Mouse (Mus musculus) embryonic facial prominence, embryonic 15.5 days (tissue): ENCODE measurements at regions not wholly inside any gene's neighbourhood (a gene's known extent, or its start where the extent isn't known, plus 50 kb on each side); places are given as distances from the start of the nearest gene placed in this dataset.
A peak's percentile ranks its signal among the peaks of the same experiment; 100 is the strongest.

Experiments
- ATAC-seq: fragments of 200-750 bp; cut with Nextera tagmentation; 2 replicates; pipeline ENCODE4 v1.8.0; 2017; ENCODE audit warnings: low read depth, moderate TSS enrichment; ENCODE audit not compliant: insufficient number of reproducible peaks, low FRiP score, low TSS enrichment
- H3K27ac ChIP-seq: fragments of 300-500 bp; sonication (generic); replicated peaks from 2 replicates; pipeline ENCODE4 v1.5.1; 2015; ENCODE audit warnings: mild to moderate bottlenecking, inconsistent platforms
- H3K27me3 ChIP-seq: fragments of 300-500 bp; sonication (generic); 2 replicates; pipeline ENCODE4 v1.6.1; 2015; ENCODE audit warnings: inconsistent platforms
- H3K36me3 ChIP-seq: fragments of 300-500 bp; sonication (generic); 2 replicates; pipeline ENCODE4 v1.6.1; 2015; ENCODE audit warnings: mild to moderate bottlenecking, inconsistent platforms
- H3K4me1 ChIP-seq: fragments of 300-500 bp; sonication (generic); 2 replicates; pipeline ENCODE4 v1.6.1; 2015; ENCODE audit warnings: inconsistent platforms
- H3K4me2 ChIP-seq: fragments of 300-500 bp; sonication (generic); replicated peaks from 2 replicates; pipeline ENCODE4 v1.6.1; 2015; ENCODE audit warnings: mild to moderate bottlenecking, inconsistent platforms
- H3K4me3 ChIP-seq: fragments of 300-500 bp; sonication (generic); replicated peaks from 2 replicates; pipeline ENCODE4 v1.5.1; 2015; ENCODE audit warnings: mild to moderate bottlenecking, inconsistent platforms
- H3K9ac ChIP-seq: fragments of 300-500 bp; sonication (generic); 2 replicates; pipeline ENCODE4 v1.6.1; 2015; ENCODE audit warnings: inconsistent platforms
- H3K9me3 ChIP-seq: fragments of 300-500 bp; sonication (generic); replicated peaks from 2 replicates; pipeline ENCODE4 v1.6.1; 2016; ENCODE audit warnings: inconsistent platforms
- WGBS: fragments of 180-500 bp; shearing (Covaris S2); methylation state at CpG from one replicate; pipeline ENCODE4 v1.1.7; 2015; 5-methylcytosine and 5-hydroxymethylcytosine counted together

DNA sequence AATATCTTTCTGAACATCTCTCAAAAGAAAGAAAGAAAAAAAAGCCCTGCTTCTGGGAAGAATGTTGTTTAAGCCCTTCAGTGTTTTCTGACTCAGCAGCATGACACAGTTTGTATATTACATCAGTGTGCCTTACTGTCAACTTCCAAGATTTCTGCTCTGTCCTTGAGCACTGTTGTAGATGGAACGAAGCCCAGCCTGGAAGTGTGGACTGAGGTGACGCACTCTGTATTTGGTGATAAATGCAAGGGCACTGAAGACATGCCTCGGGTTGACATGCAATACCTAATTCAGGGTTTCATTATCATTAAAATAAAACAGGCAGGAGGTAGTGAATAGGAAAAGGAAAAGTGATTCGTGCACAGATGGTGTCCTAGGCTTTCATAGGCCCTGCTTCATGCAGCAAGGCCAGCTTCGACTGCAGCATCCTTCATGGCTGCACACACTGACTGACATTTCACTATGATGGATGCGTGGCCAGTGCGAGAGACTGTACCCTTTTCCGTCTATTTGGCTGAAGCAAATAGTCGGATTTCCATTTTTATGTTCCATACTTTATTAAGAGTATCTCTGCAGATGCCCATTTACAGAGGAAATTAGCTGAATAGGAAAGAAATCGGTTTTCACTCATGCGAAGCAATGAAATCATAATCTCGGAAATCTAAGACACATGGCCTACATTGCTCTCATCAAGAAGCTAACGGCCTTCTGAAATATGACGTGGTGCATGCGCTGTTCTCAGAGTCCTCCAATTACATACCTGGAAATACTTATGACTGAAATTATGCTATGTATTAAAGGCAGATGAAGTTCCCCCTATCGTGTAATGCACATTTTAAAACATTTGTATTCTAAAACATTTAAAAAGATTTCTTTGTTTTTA is 400.7 kb upstream of the Nr5a2 start:
- Histone ChIP-seq H3K4me1 (peaks cover 4% of the 10 kb centered on the region; the same call in 1 of the 2 replicates), H3K27me3 (no peaks in the 10 kb centered on the region), H3K36me3 (no peaks in the 10 kb centered on the region), H3K9me3 (no peaks in the 10 kb centered on the region), H3K27ac (no peak overlapping the region), H3K4me3 (no peak overlapping the region), H3K9ac (no peak overlapping the region), H3K4me2 (no peak overlapping the region)
- no peak for ATAC-seq
- 52% methylated on average over 16 of the region's 16 CpGs for WGBS

DNA sequence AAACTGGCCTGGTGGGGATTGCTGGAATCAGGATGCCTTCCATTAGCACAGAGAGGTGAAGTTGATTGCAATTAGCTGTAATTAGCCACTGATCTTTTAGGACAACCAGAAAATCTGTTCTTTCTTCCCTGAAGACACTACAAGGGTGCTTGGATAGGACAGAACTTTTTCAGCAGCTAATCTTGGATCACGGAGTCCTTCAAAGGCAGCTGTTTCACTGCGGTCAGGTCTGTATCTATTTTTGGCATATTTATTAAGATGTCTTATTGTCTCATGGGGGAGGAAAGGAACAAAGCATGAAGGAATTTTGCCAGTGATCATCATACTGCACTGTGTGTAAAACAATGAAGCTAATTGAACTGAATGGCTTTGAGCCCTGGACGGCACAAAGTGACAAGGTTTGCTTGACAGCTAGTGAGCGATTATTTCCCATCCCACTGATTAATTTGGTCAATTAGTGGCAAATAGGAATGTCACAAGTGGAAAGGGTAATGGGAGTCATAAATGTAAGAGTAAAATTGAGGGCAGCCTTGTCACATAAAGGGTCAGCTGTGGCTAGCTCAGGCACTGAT is 395.8 kb upstream of the Nr5a2 start:
- Histone ChIP-seq H3K4me2 (no peak overlapping the region), H3K4me3 (no peak overlapping the region), H3K9ac (no peak overlapping the region), H3K36me3 (no peaks in the 10 kb centered on the region), H3K4me1 (peaks cover 4% of the 10 kb centered on the region; the same call in 1 of the 2 replicates), H3K27me3 (no peaks in the 10 kb centered on the region), H3K9me3 (no peaks in the 10 kb centered on the region), H3K27ac (no peak overlapping the region)
- no peak for ATAC-seq
- 64% methylated on average over 4 of the region's 4 CpGs for WGBS

DNA sequence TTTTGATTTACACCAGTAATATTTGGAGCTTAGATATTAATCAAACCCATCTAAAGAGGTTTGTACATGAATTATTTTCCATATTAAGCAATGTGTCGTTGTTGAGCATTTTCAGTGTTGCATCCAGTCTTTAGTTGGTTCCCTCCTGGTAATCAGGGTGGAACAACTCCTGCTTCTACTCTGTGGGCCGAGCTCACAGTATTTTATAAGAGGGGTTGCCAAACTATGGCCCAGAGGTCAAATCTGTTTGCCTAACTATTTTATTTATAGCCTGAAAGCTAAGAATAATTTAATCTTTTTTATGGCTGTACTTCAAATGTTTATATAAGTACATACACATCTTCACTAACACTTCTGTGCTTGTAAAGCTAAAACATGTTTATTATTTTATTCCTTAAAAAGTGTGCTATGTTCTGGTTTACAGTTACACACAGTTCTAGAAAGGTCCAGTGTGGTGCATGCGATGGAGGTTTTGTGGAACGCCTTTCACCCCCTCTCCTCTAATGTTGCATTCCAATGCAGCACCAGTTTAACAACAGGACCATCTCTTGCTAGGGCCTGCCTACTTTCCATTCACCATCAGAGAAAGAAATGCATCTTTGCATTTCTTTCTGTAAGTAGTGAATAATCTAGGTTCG is 392.3 kb upstream of the Nr5a2 start:
- Histone ChIP-seq H3K4me3 (no peak overlapping the region), H3K27me3 (no peaks in the 10 kb centered on the region), H3K27ac (no peak overlapping the region), H3K9me3 (no peaks in the 10 kb centered on the region), H3K4me1 (no peaks in the 10 kb centered on the region), H3K36me3 (no peaks in the 10 kb centered on the region), H3K4me2 (no peak overlapping the region), H3K9ac (no peak overlapping the region)
- no peak for ATAC-seq
- WGBS = 85% methylated on average over 5 of the region's 5 CpGs

DNA sequence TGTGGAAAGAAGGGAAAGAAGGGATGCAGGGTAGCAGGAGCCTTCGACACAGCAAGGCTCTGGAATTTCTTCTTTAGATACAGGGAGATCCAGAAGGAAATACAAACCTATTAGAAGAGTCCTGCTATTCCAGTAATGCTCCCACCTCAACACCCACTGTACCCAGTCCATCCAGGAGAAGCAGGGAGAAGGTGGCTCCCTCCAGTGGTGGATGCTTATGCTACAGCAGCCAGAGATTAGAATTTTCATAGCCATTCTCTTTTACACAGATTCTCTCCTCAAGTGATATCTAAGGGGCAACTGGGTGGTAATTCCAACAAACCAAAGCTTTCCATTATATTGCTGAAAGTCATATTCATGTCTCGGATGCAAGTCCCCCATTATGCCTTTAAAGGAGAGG is 373.9 kb upstream of the Nr5a2 start:
- ATAC-seq = no peak
- Histone ChIP-seq H3K4me2 (no peak overlapping the region), H3K27me3 (no peaks in the 10 kb centered on the region), H3K4me3 (no peak overlapping the region), H3K27ac (no peak overlapping the region), H3K36me3 (no peaks in the 10 kb centered on the region), H3K9me3 (no peaks in the 10 kb centered on the region), H3K4me1 (peaks cover 8% of the 10 kb centered on the region; the same call in 1 of the 2 replicates), H3K9ac (no peak overlapping the region)
- 88% methylated on average over 2 of the region's 2 CpGs for WGBS

DNA sequence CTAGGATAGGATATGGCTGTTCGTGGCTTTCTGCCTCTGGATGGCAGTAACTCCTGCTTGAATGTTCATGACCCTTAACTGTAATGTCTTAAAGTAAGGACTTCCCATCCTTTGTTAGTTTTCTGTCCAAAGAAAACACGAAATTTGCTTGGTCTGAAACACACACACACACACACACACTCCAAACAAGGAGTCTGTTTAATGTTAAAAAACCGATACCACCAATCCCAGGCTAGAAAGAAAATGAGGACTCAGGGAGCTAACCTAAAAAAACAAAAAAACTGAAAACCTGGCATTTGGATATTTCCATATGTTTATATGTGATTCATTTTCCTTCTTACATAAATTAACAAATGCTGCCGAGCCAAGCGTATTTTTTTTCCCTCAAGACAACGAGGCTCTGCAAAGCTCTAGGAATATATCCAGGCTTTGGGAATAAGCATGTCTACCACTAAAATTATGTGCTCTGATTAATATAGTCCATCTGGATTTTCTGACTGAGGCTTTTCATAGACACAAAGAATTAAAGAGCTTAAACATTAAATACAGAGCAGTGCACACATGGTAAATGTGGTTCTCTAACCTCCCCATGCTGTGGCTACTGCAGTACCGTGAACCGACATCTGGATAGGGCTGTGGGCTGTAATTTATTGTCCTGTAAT is 372.0 kb upstream of the Nr5a2 start:
- peak overlapping the region; percentile 83 for H3K27ac ChIP-seq
- no peaks in the 10 kb centered on the region for H3K36me3 ChIP-seq
- WGBS = 23% methylated on average over 8 of the region's 8 CpGs
- H3K9me3 ChIP-seq = no peaks in the 10 kb centered on the region
- no peak overlapping the region for H3K4me2 ChIP-seq
- H3K4me3 ChIP-seq = no peak overlapping the region
- H3K4me1 ChIP-seq = peaks cover 8% of the 10 kb centered on the region; the same call in 1 of the 2 replicates
- H3K27me3 ChIP-seq = no peaks in the 10 kb centered on the region
- peak; percentile 91 for ATAC-seq
- H3K9ac ChIP-seq = no peak overlapping the region

DNA sequence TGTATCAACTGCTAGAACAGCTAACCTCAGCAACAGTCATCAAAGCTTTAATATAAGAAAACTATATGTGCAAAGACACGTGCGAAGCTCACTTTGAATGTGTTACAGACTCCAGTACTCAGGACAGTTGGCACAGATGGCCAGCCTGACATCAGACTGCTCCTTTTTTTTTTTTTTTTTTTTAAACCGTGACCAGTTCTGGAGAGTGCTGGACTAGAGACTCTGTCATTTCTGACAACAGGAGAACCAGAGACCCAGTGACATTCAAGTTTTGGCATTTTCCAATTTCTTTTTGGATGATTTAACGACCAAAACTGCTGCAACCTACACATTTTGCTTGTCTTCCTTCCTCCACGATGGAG is 371.5 kb upstream of the Nr5a2 start:
- ATAC-seq = no peak; the same call in 1 of the 2 replicates
- Histone ChIP-seq H3K9me3 (no peaks in the 10 kb centered on the region), H3K27ac (peak overlapping the region; percentile 83; the same call in 1 of the 2 replicates), H3K27me3 (no peaks in the 10 kb centered on the region), H3K36me3 (no peaks in the 10 kb centered on the region), H3K4me1 (peaks cover 8% of the 10 kb centered on the region; the same call in 1 of the 2 replicates), H3K9ac (no peak overlapping the region), H3K4me3 (no peak overlapping the region), H3K4me2 (no peak overlapping the region)
- 39% methylated on average over 5 of the region's 5 CpGs for WGBS

DNA sequence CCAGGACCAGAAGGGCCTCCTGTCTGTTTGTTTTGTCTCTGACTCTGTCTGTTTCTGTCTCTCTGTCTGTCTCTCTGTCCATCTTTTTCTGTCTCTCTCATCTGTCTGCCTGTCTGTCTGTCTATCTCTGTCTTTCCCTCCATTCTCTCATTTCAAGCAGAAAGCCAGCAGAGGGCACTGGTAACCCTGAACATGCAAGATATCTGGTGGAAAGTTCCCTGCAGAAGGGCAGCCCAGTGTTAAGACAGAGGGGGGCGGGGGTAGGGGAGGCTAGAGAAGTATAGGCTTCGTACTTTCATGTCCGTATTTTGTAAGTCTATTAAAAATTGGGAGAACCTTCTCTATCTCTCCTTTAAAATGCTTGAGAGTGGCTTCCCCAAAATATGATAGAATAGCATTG is 370.4 kb upstream of the Nr5a2 start:
- no peak for ATAC-seq
- Histone ChIP-seq H3K9ac (no peak overlapping the region), H3K4me2 (no peak overlapping the region), H3K4me3 (no peak overlapping the region), H3K36me3 (no peaks in the 10 kb centered on the region), H3K27ac (no peak overlapping the region), H3K4me1 (peaks cover 8% of the 10 kb centered on the region; the same call in 1 of the 2 replicates), H3K9me3 (no peaks in the 10 kb centered on the region), H3K27me3 (no peaks in the 10 kb centered on the region)
- WGBS = 22% methylated on average over 3 of the region's 3 CpGs

DNA sequence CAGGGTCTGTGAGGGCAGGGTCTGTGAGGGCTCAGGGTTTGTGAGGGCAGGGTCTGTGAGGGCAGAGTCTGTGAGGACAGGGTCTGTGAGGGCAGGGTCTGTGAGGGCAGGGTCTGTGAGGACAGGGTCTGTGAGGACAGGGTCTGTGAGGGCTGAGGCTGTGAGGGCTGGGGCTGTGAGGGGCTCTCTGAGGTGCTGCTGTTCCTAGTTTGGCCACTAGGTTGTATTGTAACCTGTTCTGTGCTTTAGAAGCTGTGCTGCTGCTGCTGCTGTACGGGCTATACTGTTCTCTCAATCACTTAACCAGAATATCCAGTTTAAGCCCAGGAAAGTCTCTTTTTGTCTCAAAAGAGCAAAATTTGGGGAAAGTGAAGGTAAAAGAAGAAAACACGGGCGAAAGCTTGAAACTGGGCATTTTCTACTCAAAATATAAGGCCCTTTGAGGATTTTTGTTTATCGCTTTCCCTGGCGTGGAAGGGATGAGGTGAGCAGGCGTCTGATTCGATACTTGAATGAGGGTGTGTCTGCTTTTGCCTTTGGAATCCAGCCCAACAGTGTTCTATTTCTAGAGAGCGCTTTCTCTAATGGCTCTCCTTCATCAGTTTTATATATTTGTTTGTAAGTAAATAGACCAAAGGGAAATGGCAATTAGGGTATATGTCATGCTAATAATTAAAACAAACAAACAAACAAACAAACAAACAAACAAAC is 363.8 kb upstream of the Nr5a2 start:
- Histone ChIP-seq H3K27me3 (no peaks in the 10 kb centered on the region), H3K9me3 (no peaks in the 10 kb centered on the region), H3K9ac (no peak overlapping the region), H3K4me1 (no peaks in the 10 kb centered on the region), H3K4me3 (peak overlapping the region; percentile 10), H3K4me2 (peak overlapping the region; percentile 19; the same call in 1 of the 2 replicates), H3K27ac (no peak overlapping the region), H3K36me3 (no peaks in the 10 kb centered on the region)
- peak; percentile 65; the same call in 1 of the 2 replicates for ATAC-seq
- WGBS = 38% methylated on average over 8 of the region's 8 CpGs

DNA sequence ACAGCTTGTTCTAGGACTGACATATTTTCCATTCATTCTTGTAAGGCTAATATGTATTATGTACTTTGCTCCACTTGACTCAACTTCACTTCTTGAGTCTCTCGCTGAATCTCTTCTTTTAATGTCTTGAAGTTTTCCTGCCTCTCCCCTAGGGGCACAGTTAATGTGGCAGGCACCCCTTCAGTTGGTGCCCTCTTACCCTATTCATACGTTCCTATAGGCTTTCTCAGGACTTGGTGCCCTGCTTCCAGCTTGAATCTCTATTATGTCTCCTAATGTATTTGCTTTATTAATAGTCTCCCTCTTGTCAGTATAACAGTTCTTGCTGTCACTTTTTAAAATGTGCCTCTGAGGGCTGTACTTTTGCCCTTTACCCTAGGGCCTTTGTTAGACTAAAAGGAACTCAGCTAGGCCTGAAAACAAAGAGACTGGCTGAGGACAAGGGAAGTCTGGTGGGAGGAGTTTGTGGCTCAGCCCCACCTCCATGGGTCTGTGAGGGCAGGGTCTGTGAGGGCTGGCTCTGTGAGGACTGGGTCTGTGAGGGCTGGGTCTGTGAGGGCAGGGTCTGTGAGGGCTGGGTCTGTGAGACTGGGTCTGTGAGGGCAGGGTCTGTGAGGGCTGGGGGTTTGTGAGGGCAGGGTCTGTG is 362.9 kb upstream of the Nr5a2 start:
- WGBS = 64% methylated on average over 2 of the region's 2 CpGs
- H3K27ac ChIP-seq = no peak overlapping the region

DNA sequence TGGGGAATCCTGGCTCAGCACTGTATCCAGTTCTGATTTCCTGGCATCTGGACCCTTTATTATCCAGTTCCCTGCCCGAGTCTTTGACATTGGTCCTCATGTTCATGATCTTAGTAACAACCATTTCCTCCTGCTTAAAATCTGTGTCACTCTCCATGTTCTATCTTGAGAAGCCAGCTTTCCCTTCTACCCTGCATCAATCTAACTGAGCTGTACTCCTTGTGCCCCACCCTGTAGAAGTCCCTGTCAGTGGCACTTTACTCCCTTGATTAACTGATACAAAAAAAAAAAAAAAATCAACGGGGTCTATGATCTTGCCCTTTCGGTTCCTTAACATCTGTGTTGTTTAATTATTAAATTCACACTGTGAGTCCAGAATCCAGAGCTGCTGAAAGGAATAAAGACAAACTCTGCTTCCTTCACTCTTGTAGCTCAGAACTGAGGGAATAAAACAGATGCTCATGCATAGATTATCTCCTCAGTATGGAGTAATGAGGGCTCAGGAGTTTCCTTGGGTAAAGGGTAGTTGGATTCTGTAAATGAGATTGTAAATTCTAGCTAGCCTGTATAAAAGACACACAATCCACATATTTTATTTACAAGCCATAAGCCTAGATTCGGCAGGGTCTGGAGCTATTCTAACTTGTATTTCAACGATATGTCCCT is 342.6 kb upstream of the Nr5a2 start:
- H3K4me1 ChIP-seq = no peaks in the 10 kb centered on the region
- H3K4me3 ChIP-seq = no peak overlapping the region
- no peak overlapping the region for H3K27ac ChIP-seq
- WGBS = 84% methylated on average over 5 of the region's 5 CpGs
- no peak for ATAC-seq
- no peaks in the 10 kb centered on the region for H3K27me3 ChIP-seq
- H3K9ac ChIP-seq = no peak overlapping the region
- H3K4me2 ChIP-seq = no peak overlapping the region
- no peaks in the 10 kb centered on the region for H3K9me3 ChIP-seq
- H3K36me3 ChIP-seq = no peaks in the 10 kb centered on the region

More for the DNA sequence above, 362.9 kb upstream of the Nr5a2 start:
- ATAC-seq = no peak
- Histone ChIP-seq H3K4me3 (no peak overlapping the region), H3K4me1 (no peaks in the 10 kb centered on the region), H3K9me3 (no peaks in the 10 kb centered on the region), H3K36me3 (no peaks in the 10 kb centered on the region), H3K27me3 (no peaks in the 10 kb centered on the region), H3K4me2 (no peak overlapping the region), H3K9ac (no peak overlapping the region)
